Comparison of ENCODE assay signal across 41 mouse cellular contexts in genomic region chr8:78423937-78424336, GRCm38 (mm10). TPM values are rescaled to one million over a fixed set of nuclear protein-coding genes. Genes with fewer than 3 reads are reported as not detected.
"Had no signal": no experiment of that assay in that cellular context is flagged by ENCODE, and none has a peak within 500 bp of the region (broad histone marks: within the 10 kb centered on the region; RNA-seq: fewer than 3 reads in every experiment).

No protein-coding gene starts in this region.

- DNase-seq: gastrocnemius, postnatal 14 days; gastrocnemius, postnatal 36 days; heart, adult 11 months; heart, postnatal 10 days; heart, postnatal 4 days; kidney, adult 18-20 months; kidney, adult 9 months; kidney, postnatal 14 days; kidney, postnatal 36 days; layer of hippocampus, adult 9-11 months; layer of hippocampus, postnatal 36 days; left cerebral cortex, postnatal 4 days had no signal

- H3K9me3 ChIP-seq: heart, embryonic 10.5 days; heart, embryonic 12.5 days; hindbrain, embryonic 10.5 days; hindbrain, embryonic 12.5 days; intestine, embryonic 15.5 days; kidney, embryonic 15.5 days; limb, embryonic 13.5 days; limb, embryonic 15.5 days; liver, embryonic 12.5 days had no signal

- H3K27ac ChIP-seq: heart, embryonic 10.5 days; hindbrain, embryonic 10.5 days; hindbrain, embryonic 12.5 days; hindbrain, embryonic 14.5 days; intestine, embryonic 15.5 days; kidney, embryonic 15.5 days; kidney, postnatal 0 days; limb, embryonic 13.5 days; limb, embryonic 15.5 days; liver, embryonic 12.5 days; liver, embryonic 14.5 days had no signal

- H3K9ac ChIP-seq: heart, embryonic 12.5 days; hindbrain, embryonic 12.5 days; hindbrain, embryonic 14.5 days; intestine, embryonic 15.5 days; kidney, embryonic 15.5 days; limb, embryonic 13.5 days; limb, embryonic 15.5 days; liver, embryonic 12.5 days; liver, embryonic 14.5 days had no signal

- H3K4me3 ChIP-seq: heart, embryonic 10.5 days; heart, embryonic 12.5 days; hindbrain, embryonic 10.5 days; hindbrain, embryonic 12.5 days; intestine, embryonic 15.5 days; kidney, embryonic 15.5 days; limb, embryonic 13.5 days; limb, embryonic 15.5 days; liver, embryonic 12.5 days had no signal

- H3K36me3 ChIP-seq: heart, embryonic 10.5 days; heart, embryonic 12.5 days; hindbrain, embryonic 10.5 days; hindbrain, embryonic 12.5 days; intestine, embryonic 15.5 days; kidney, embryonic 15.5 days; limb, embryonic 13.5 days; limb, embryonic 15.5 days; liver, embryonic 12.5 days had no signal

RNA-seq across cellular contexts. Expression of gene Pou4f2, which starts 12.5 kb away (rescaled TPM):
- total RNA-seq: gastrocnemius, adult 18-20 months; gastrocnemius, adult 8-10 months; gastrocnemius, postnatal 14 days; gastrocnemius, postnatal 36 days; heart, adult 8-10 months; heart, postnatal 10 days; heart, postnatal 25 days; heart, postnatal 4 days; layer of hippocampus, adult 18-20 months; layer of hippocampus, adult 8-10 months; layer of hippocampus, postnatal 14 days; layer of hippocampus, postnatal 36 days; left cerebral cortex, adult 18-20 months; left cerebral cortex, postnatal 10 days; liver, adult 2 months had no signal
- polyA plus RNA-seq: gonadal fat pad, adult 2 months; heart, embryonic 10.5 days; heart, embryonic 12.5 days; heart, embryonic 14.5 days; heart, embryonic 16.5 days; inflammation-experienced regulatory T-cells, adult 6 months; intestine, embryonic 15.5 days; intestine, postnatal 0 days; kidney, embryonic 15.5 days; kidney, postnatal 0 days; large intestine, adult 2 months; limb, embryonic 11.5 days; limb, embryonic 13.5 days; limb, embryonic 15.5 days; liver, adult 2 months; liver, embryonic 12.5 days; liver, embryonic 14.5 days had no signal
